Mouse (Mus musculus) cerebellum, adult 8-10 months (tissue): Measurements from ENCODE around the gene Zfp628.
"Not testable (repeated sequence)": the region's sequence is repeated elsewhere in the genome, so short reads cannot be mapped to it uniquely, and the experiment has no call there.

ENCODE experiments used
- DNase-seq: peaks from one replicate; pipeline ENCODE4 v3.0.0; 2022

Gene Zfp628

DNA sequence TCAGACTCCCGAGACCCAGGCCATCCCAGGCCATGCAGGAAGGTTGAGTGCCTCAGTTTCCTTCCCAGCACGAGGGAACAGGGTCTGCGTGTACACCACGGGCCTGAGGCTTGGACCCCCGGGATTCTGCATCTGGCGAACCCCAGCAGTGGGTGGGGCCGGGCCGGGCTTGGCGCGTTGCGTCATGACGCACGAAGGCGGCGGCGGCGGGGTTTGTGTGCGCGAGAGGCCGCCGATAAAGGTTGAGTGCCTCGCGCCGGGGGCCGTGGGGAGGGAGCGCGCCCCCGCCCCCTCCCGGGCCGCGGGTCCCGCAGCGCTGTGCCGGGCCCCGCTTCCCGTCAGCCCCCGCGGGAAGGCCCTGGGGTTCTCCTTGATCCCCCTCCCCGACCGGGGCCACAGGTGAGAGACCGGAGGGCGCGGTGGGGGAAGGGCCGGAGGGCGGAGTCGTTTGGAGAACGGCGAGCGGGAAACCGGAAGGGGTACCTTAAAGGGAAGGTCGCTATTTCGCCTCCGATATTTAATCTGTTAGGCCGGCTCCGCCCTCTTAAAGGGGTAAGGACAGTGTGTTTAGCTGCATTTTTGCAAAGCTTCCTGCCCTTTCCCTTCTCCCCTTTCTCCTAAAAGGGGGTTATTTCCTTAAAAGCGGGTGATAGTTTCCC lies at the start of gene Zfp628:
Gene Zfp628, plus strand, starts transcription at position 211 of the 659 bp plus-strand sequence.
- DNase-seq = peak; percentile 97

DNA sequence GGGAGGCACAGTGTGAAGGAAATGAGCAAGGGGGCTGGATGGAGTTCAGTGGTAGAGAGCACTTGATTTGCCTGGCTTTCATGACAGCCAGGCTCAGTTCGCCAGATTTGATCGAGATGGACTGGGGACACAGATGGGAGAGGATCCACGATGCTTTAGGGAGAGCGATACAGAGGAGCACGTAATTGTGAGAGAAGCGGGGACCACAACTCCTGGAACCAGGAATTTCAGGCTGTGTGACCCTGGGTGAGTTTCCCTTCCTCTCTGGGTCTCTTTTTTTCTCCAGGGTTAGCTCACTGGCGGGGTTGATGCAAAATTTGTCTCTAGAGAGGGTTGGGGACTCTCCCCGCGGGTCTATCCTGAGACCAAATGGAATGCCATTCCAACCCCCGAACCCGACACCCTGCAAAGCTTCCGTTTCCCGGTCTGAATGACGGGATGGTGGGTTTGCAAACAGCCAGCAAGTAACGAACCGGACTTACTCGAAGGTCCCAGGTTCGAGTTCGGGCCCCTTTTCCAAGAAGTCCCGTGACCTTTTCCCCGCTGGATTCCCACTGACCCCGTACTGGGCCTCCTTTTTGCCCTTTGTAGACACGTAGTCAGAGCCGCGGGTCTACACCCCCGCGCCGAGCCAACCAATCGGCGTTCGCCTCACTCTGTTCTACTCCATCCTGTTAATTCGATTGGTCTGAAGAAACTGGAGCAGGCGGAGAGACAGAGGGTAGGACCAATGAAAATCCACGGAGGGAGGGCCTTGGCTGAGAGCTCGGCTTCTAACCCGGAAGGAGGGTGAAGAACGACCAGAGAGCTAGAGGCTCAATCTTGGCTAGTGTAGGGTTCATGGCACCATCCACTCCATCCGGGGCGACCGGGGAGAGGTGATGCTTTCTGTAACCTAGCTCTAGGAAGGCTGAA lies 49.2 kb upstream of the Zfp628 start:
- peak; percentile 97 for DNase-seq

DNA sequence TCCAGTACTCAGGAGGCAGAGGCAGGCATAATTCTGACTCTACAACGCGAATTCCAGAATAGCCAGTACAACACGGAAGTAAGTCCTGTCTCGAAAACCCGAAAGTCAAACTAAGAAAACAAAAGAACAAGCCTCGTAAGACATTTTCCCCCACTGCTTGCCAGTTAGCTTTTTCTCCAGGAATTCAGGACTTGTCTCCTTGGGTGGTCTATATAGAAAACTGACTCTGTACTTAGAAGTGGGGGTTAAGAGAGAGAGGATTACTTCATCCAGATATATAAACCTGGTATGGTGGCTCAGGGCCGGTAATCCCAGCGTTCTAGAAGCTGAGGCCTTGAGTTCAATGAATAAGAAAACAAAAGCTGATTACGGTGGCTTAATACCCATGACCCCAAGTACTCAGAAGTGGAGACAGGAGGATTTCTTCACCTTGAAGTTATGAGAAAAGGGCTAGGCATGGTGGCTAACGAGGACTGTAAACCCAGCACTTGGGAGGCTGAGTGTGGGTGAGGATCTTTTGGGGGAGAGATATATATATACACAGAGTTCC lies 48.3 kb upstream of the Zfp628 start:
- no peak for DNase-seq

DNA sequence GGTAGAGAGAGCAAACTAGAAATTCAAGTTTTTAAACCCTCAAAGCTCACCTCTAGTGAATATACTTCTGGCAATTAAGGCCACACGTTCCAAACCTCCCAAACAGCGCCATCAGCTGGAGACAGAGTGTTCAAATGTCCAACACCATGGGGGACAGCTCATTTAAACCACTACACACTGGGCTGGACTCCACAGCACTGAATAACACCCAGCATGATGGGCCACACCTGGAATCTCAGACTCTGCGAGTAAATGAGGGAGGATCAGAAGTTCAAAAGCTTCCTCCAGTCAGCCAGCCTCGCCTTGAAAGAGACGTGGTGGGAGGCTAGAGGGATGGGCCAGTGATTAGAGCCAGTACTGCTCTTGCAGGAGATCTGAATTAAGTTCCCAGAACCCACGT lies 44.9 kb upstream of the Zfp628 start, which contains the start of gene Isoc2b:
Gene Isoc2b, minus strand, starts transcription at position 126 of the 400 bp plus-strand sequence.
- no peak for DNase-seq

DNA sequence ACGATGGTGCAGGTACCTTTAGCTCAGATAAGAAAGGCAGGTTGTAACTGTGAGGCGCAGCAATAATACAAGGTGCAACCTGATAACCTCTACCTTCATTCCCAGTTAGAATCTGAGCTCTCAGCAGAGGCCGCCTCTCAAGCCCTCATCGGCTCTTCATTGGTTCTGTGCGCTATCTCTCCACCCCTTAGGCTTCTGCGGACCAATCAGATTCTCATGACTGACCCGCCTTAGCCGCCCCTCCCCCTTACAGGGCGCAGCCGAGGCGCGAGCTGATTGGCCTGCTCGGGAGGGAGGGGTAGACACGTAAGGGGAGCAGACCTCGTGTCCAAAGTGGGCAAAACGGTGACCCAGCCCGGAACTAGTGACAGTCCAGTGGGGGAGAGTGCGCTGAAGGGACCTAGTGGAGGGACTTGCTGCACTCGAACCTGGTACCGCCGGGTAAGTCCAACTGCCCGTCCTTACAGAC lies 38.2 kb upstream of the Zfp628 start, which contains the start of gene Isoc2a:
Gene Isoc2a, plus strand, starts transcription at position 401 of the 469 bp plus-strand sequence.
- DNase-seq = peak; percentile 86

DNA sequence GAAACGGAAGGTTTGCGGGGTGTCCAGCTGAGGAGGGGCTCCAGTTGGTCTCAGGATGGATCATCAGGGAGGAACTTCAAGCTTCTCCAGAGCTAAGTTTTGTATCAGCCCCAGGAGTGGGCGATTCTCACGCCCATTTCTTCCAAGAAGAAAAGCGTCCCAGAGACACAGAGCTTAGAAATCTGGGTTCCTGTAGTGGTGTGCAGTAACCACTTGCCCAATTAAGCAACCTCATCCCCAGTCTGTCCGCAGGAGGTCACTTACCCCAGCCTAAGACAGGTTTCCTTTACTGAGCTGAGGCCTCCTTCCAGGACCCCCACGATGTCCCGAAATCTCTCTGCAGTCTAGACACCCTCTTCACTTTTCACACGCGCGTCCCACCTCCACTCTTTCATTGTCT lies 37.8 kb upstream of the Zfp628 start:
- no peak for DNase-seq

DNA sequence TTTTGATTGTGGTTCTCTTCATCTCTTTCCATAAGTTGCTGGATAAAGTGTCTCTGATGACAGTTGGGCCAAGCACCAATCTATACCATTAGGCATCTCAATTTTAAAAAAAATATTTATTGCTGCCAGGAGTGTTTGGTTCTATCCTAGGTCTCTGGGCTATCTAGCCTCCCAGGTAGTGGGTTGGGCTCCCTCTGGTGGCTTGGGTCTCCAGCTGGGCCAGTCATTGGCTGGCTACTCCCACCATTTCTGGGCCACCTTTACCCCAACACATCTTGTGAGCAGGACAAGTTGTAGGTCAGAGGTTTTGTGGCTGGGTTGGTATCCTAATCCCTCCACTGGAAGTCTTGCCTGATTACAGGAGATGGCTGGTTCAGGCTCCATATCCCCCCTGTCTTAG lies 36.8 kb upstream of the Zfp628 start:
- DNase-seq = no peak

DNA sequence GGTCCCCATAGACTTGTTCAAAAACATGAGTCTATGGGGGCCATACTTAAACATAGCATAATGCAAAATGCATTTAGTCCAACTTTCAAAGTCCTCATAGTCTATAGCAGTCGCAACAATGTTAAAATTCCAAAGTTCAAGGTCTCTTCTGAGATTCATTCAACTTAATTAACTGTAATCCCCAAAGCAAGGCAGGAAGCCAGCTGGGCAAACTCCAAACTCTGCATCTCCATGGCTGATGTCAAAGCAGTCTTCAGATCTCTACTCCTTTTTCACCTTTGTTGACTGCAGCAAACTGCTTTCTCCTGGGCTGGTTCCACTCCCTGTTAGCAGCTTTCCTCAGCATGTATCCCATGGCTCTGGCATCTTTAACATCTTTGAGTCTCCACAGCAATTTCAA lies 36.0 kb upstream of the Zfp628 start:
- not testable (repeated sequence) for DNase-seq

DNA sequence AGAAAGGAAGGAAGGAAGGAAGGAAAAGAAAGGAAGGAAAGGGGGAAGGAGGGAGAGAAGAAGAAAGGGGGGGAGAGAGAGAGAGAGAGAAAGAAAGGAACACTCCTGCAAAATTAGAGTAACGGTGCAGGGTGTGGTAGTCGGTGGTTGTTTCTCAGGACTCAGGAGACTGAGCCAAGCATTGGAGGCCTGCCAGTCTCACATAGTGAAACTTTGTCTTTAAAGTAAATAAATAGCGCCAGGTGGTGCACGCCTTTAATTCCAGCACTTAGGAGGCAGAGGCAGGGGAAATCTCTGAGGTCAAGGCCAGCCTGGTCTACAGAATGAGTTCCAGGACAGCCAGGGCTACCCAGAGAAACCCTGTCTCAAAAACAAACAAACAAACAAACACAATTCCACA lies 28.3 kb upstream of the Zfp628 start:
- no peak for DNase-seq

DNA sequence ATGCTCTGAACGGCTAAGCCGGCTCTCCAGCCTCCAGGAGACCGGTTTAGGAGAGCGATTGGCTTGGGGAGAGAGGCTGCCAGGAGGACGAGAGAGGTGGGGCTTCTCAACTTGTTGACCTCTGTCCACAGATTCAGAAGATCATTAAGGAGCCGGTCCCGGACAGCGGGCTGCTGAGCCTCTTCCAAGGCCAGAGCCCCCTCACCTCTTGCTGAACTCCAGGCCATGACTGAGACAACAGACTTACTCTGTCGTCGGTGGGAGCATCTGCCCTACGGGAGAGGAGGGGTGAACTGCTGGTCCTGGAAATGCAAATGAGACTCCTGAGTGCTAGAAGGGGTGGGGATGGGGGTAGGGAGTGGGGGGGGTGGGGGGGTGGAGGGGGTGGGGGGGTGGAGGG lies 19.8 kb upstream of the Zfp628 start:
- DNase-seq = no peak

DNA sequence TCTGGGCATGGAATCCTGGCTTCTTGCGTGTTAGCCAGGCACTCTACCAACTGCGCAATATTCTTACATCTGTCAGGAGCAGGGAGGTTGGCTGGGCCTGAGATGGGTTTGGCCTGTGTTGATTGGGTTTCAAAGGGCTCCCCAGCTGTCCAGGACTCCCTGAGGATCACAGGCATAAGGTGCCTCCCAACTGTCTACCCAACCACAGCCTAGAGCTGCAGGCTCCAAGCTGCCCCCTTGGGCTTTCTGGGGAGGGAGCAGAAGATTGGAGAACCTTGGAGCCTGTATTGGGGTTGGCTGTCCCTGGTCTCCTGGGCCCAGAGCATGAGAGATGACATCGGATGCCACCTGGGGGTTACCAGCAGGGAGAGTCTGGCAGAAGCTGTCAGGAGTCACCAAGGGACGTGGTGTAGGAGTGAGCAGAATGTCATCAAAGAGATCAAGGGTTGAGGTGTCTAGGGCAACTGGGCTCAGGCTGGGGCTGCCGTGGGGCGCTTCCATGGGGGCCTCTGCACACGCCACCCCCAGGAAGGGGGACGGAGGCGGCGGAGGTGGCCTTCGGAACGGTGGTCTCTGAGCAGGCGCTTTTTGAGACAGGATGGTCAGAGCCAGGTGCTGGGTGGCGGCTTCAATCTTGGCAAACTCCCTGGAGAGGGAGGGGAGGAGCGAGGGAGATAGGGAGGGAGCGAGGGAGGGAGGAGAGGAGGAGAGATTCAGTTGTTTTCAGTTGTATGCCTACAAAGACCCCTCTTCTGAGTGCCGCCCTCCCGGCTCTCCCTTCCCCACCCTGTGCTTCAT lies 16.0 kb upstream of the Zfp628 start:
- no peak for DNase-seq

DNA sequence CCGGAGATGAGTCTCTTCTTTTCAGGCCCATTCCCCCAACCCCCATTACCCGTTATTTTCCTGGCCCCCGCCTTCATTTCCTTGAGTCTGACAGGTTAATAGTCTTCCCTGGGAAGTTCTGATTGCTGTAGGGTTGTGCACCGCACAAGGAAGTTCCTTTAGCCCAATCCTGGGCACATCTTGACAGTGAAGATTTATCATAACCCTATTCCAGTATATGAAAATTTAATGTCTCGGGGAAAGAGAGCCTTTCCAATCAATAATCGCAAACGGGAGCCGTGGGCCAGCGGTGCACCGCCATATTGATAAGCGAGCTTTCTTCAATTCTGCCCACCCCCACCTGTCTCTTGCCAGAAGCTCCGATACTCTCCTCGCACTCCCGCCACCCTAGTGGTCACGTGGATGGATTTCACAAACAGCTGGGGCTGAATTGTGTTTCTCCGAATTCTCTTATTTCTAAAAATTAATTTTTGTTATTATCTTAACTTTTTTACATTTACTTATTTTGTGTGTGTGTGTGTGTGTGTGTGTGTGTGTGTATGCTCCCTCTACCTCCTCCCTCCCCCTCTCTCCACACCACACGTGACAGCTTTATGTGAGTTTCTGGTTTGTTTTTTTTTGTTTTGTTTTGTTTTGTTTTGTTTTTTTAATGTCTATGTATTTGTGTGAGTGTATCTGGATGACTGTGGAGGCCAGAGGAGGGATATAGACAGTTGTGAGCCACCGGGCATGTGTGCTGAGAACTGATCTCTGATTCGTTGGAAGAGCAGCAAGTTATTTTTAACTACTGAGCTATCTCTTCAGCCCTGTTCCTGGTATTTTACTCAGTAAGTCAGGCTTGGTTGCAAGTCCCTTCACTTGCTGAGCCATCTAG lies 15.1 kb upstream of the Zfp628 start:
- DNase-seq = no peak

DNA sequence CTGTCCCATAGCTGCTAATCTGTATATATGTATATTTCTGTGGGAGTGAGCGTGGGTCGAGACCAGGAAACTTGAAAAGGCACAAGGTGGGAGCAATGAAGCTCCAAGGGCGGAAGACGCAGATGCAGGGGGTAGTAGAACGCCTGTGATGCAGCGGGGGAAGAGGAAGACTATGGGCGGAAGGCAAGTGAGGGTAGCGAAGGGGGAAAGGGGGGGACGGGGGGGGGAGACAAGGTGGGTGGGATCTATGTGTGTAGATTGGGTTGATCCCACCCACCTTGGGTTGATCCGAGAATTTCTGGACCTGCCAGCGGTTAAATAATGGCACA lies 14.5 kb upstream of the Zfp628 start:
- DNase-seq = no peak

DNA sequence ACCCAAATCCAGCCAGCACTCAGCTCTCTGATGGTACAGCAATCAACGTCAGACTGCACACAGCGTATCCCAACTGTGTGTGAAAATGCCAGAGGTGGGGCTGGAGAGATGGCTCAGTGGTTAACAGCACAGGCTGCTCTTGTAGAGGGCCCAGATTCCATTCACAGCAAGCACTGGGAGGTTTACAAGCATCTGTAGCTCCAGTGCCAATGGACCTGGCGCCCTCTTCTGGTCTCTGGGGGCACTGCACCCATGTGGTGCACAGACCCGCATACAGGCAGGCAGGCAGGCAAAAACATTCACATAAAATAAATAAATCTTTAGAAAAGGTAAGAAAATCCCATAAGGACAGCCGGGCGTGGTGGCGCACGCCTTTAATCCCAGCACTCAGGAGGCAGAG lies 13.8 kb upstream of the Zfp628 start:
- no peak for DNase-seq

DNA sequence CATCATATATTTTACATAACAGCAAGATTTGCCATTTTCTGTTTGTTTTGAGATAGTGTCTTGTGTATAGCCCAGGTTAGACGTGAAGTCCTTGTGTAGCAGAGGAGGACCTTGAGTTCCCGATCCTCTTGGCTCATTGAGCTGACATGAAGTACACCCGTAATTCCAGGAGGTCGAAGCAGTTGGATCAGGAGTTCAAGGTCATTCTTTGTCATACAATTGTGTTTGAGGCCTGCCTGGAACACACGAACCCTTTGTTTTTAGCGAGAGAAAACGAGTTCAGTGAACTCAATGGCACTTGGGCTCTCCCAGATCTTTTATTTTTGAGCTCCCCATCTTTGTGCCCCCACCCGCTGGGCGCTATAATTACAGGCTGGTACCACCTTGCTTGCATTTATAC lies 12.6 kb upstream of the Zfp628 start:
- no peak for DNase-seq

DNA sequence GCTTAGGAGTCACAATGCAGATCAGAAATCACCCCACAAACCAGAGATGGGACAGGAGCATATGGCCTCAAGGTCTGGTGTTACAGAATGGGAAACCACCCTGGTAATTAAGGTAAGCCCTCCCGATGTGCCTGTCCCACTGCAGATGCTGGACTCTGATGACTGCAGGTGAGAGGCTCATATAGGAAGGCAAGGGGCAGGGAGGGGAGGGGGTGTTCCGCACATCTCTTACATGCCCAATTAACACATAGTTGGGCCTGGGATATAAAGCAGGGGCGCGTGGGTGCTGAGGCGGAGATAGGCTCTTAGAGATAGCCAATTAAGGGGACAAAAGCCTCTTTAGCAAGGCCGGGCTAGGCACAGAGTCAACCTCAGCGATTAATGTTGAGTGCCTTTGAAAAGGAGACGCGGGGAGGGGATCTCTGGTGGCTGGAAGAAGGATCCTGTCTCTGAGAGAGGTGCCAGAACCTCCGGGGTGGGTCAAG lies 8.5 kb upstream of the Zfp628 start, which contains the start of gene Gm36210:
Gene Gm36210, minus strand, starts transcription at position 51 of the 485 bp plus-strand sequence.
- DNase-seq = no peak

DNA sequence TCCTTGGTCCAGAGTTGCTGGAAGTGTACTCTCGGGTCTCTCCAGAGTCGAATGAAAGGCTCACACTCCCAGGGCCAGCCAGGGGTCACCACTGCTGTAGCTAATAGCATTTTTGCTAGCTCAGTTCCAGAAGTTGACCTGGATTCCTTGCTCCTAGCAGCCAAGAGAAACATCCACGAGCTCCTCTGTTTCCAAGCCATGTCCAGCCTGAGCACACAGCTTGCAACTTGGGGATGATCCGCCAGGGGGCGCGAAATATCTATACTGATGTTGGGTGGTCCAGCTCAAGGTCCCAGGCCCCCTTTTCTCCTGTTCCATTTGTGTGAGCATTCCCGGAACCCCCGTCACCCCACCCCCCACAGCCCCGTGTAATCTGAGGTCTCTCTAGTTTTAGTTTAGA lies 3.5 kb upstream of the Zfp628 start:
- DNase-seq = peak; percentile 49

DNA sequence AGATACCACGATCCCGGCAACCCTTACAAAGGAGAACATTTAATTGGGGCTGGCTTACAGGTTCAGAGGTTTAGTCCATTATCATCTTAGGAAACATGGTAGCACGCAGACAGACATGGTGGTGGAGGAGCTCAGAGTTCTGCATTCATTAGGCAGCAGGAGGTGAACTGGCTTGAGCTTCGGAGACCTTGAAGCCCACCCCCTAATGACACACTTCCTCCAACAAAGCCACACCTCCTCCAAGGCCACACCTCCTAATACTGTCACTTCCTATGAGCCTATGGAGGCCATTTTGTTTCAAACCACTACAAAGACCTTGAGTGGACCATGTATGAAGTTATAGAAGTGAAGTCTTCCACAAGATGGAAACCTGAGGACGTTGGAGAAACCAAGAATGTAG lies 2.8 kb upstream of the Zfp628 start:
- DNase-seq = no peak

DNA sequence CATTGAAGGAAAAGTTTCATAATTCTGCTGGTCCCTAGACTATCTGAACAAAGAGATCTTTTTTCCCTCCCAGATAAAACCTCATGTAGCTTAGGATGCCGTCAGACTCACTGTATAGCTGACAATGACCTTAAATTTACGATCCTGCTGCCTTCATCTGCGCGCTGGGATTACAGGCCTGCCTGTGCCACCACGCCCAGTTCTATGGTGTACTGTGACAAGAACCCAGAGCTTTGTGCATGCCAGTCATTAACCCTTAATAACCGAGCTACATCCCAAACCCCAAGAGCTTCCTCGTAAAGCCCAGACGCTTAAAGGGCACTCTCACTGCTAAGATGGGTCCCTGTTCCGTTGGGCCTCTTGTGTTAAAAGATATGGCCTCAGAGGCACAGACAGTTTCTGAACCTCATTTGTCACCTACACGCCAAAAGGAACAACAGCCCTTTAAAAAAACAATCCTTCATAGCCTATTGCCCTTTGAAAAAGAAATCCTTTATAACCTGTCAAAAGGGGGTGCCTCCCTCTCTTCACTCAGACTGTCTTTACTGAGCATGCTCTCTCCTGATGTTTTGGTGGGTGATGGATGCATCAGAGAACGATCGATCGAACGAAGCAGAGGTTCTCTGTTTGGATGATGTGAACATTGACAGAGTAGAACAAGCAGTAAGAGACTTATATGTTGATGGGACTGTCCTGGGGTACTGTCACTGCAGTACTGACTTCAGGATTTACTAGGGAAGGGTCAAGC lies 826 bp downstream of the Zfp628 start:
- DNase-seq = peak; percentile 58

DNA sequence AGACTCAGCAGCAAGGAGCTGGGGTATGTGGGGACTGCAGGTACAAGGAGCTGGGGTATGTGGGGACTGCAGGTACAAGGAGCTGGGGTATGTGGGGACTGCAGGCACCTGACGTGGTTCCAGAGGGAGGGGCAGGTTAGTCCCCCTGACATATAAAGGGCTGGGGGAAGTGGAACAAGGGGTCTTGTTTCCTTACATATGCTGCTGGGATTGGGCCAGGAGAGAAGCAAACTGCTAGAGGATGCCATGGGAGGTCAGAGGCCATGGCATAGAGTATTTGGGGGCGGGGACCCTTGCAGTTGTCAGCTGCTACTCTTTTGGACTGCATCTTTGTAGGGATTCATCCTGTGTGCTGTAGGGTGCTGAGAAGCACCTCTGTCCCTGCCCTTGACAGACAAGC lies 2.5 kb downstream of the Zfp628 start:
- no peak for DNase-seq

DNA sequence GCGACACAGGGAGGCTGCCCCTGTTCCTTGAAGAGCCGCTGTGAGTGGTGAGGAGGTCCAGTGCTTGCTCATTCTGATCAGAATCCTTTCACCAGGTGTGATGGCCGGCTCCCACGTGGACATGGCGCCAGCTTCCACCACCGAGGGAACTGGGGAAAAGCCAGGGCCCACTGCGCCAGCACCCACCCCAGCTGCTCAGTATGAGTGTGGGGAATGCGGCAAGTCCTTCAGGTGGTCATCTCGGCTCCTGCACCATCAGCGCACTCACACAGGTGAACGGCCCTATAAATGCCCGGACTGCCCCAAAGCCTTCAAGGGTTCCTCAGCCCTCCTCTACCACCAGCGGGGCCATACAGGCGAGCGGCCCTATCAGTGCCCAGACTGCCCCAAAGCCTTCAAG lies 3.7 kb downstream of the Zfp628 start:
- DNase-seq = no peak
